26 mouse cellular contexts compared by ENCODE assay signal in the genomic region with DNA sequence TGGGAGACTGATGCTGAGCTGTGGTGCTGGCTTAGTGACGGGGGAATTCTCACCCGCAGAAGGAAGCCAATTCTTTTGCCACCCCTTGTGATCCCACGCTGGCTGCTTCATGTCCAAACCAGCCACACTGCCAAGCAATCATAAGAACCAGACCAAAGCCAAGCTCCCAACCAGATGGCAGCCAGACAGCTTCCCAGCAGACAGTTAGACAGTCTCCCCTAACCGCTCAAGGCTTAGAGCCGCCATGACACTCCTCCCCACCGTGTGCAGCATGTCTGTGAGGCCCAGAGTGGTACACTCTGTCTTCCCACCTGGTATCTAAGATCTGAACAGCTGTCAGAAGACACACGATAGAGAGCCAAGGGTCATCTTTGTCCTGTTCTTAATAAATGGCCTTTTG.
DNase-seq lines count a peak whose midpoint lies in the region; ATAC-seq and TF ChIP-seq lines count a peak whose summit lies in the region.
"Had no signal": no experiment of that assay in that cellular context is flagged by ENCODE, and none has a peak within 500 bp of the region (broad histone marks: within the 10 kb centered on the region; RNA-seq: fewer than 3 reads in every experiment).

No protein-coding gene starts in this region.

- H3K4me2 ChIP-seq in forebrain, postnatal 0 days (ENCODE audit: low read depth) = no peak overlapping the region
- no peak overlapping the region for H3K4me2 ChIP-seq in midbrain, postnatal 0 days (ENCODE audit: low read depth, low read length, poor library complexity, severe bottlenecking)
- no peak overlapping the region for H3K4me2 ChIP-seq in midbrain, embryonic 16.5 days (ENCODE audit: low read length)
- H3K4me2 ChIP-seq: embryonic facial prominence, embryonic 15.5 days; heart, embryonic 13.5 days; limb, embryonic 13.5 days; liver, embryonic 11.5 days; lung, embryonic 15.5 days; midbrain, embryonic 11.5 days; neural tube, embryonic 13.5 days had no signal

- peaks cover 5% of the 10 kb centered on the region for H3K4me1 ChIP-seq in cerebellum, adult 2 months (ENCODE audit: control insufficient read depth, insufficient read depth, low read length)
- no peaks in the 10 kb centered on the region for H3K4me1 ChIP-seq in forebrain, postnatal 0 days (ENCODE audit: insufficient read depth)
- H3K4me1 ChIP-seq in forebrain, embryonic 10.5 days = peaks cover 9% of the 10 kb centered on the region
- no peaks in the 10 kb centered on the region for H3K4me1 ChIP-seq in midbrain, postnatal 0 days (ENCODE audit: insufficient read depth, low read length)
- H3K4me1 ChIP-seq in midbrain, embryonic 16.5 days (ENCODE audit: control insufficient read depth, insufficient read depth, low read length) = peaks cover 2% of the 10 kb centered on the region; the same call in 1 of the 2 replicates
- H3K4me1 ChIP-seq: lung, embryonic 15.5 days; neural tube, embryonic 13.5 days had no signal

- peak; percentile 38; the same call in 1 of the 2 replicates for ATAC-seq in forebrain, postnatal 0 days
- ATAC-seq in midbrain, postnatal 0 days (ENCODE audit: low FRiP score) = no peak
- no peak for ATAC-seq in midbrain, embryonic 16.5 days
- ATAC-seq: inflammation-experienced regulatory T-cells, adult 6 months had no signal

- no peak overlapping the region for H3K27ac ChIP-seq in cerebellum, adult 2 months (ENCODE audit: insufficient read depth, low read length)
- no peak overlapping the region for H3K27ac ChIP-seq in forebrain, postnatal 0 days (ENCODE audit: low read depth, low read length)
- H3K27ac ChIP-seq in forebrain, embryonic 10.5 days = no peak overlapping the region
- H3K27ac ChIP-seq in midbrain, postnatal 0 days (ENCODE audit: low read depth, low read length) = no peak overlapping the region
- no peak overlapping the region for H3K27ac ChIP-seq in midbrain, embryonic 16.5 days (ENCODE audit: low read length)
- H3K27ac ChIP-seq: embryonic facial prominence, embryonic 10.5 days; embryonic facial prominence, embryonic 15.5 days; heart, embryonic 13.5 days; limb, embryonic 13.5 days; lung, embryonic 15.5 days; neural tube, embryonic 13.5 days had no signal

- H3K9ac ChIP-seq in forebrain, postnatal 0 days = no peak overlapping the region
- H3K9ac ChIP-seq in midbrain, postnatal 0 days (replicated peaks; ENCODE audit: low read length, poor library complexity, severe bottlenecking) = no peak overlapping the region
- no peak overlapping the region for H3K9ac ChIP-seq in midbrain, embryonic 16.5 days (ENCODE audit: low read depth, low read length)
- H3K9ac ChIP-seq: embryonic facial prominence, embryonic 15.5 days; heart, embryonic 13.5 days; limb, embryonic 13.5 days; lung, embryonic 15.5 days; neural tube, embryonic 13.5 days had no signal

- no peak for TF ChIP-seq CTCF in cerebellum, adult 2 months (IDR thresholded peaks at IDR 0.05; ENCODE audit: borderline replicate concordance, insufficient read depth, low read depth, low read length)
- no peak for TF ChIP-seq CTCF in forebrain, postnatal 0 days (IDR thresholded peaks at IDR 0.05; ENCODE audit: low read depth)
- no peak for TF ChIP-seq CTCF in midbrain, postnatal 0 days (IDR thresholded peaks at IDR 0.05)

- no peak for TF ChIP-seq POLR2A in cerebellum, adult 2 months (IDR thresholded peaks at IDR 0.05; ENCODE audit: borderline replicate concordance, insufficient read depth, low read length)

- no peaks in the 10 kb centered on the region for H3K9me3 ChIP-seq in forebrain, postnatal 0 days (ENCODE audit: low read length)
- no peaks in the 10 kb centered on the region for H3K9me3 ChIP-seq in forebrain, embryonic 10.5 days
- no peaks in the 10 kb centered on the region for H3K9me3 ChIP-seq in midbrain, postnatal 0 days (ENCODE audit: low read length)
- no peaks in the 10 kb centered on the region for H3K9me3 ChIP-seq in midbrain, embryonic 16.5 days (replicated peaks; ENCODE audit: control insufficient read depth, low read length, poor library complexity, severe bottlenecking)
- H3K9me3 ChIP-seq: embryonic facial prominence, embryonic 10.5 days; embryonic facial prominence, embryonic 15.5 days; heart, embryonic 13.5 days; limb, embryonic 13.5 days; lung, embryonic 15.5 days; neural tube, embryonic 13.5 days had no signal

- WGBS in cerebellum, adult 2 months = 27% methylated on average over 7 of the region's 7 CpGs
- WGBS in forebrain, postnatal 0 days = 50% methylated on average over 7 of the region's 7 CpGs
- 85% methylated on average over 7 of the region's 7 CpGs for WGBS in forebrain, embryonic 10.5 days
- WGBS in midbrain, postnatal 0 days = 72% methylated on average over 7 of the region's 7 CpGs
- WGBS in midbrain, embryonic 16.5 days = 72% methylated on average over 7 of the region's 7 CpGs

- H3K27me3 ChIP-seq in cerebellum, adult 2 months (ENCODE audit: control insufficient read depth, insufficient read depth, low read length) = no peaks in the 10 kb centered on the region
- no peaks in the 10 kb centered on the region for H3K27me3 ChIP-seq in forebrain, postnatal 0 days (ENCODE audit: insufficient read depth, low read length)
- no peaks in the 10 kb centered on the region for H3K27me3 ChIP-seq in forebrain, embryonic 10.5 days (ENCODE audit: poor library complexity, severe bottlenecking)
- H3K27me3 ChIP-seq in midbrain, postnatal 0 days (ENCODE audit: insufficient read depth, low read length) = no peaks in the 10 kb centered on the region
- no peaks in the 10 kb centered on the region for H3K27me3 ChIP-seq in midbrain, embryonic 16.5 days (ENCODE audit: control insufficient read depth, insufficient read depth, low read depth, low read length)
- H3K27me3 ChIP-seq: CH12.LX; neural tube, embryonic 13.5 days had no signal

- peak; percentile 73 to 82 for DNase-seq in cerebellum, postnatal 10 days
- no peak for DNase-seq in cerebellum, adult 2 months
- no peak for DNase-seq in forebrain, postnatal 0 days
- no peak for DNase-seq in forebrain, embryonic 10.5 days (ENCODE audit: extremely low spot score, low spot score)
- peak; percentile 44 for DNase-seq in midbrain, postnatal 0 days (ENCODE audit: low spot score)
- DNase-seq in adrenal gland, postnatal 4 days (ENCODE audit: low spot score in 2 of 2) = no peak
- DNase-seq: adrenal gland, postnatal 25 days; cerebellum, adult 9-10 months; gastrocnemius, postnatal 10 days; heart, postnatal 10 days; kidney, adult 11 months; kidney, postnatal 14 days; layer of hippocampus, adult 9-11 months; lung, postnatal 36 days; thymus, postnatal 14 days had no signal

- H3K36me3 ChIP-seq in forebrain, postnatal 0 days (ENCODE audit: insufficient read depth) = no peaks in the 10 kb centered on the region
- no peaks in the 10 kb centered on the region for H3K36me3 ChIP-seq in forebrain, embryonic 10.5 days (replicated peaks)
- H3K36me3 ChIP-seq in midbrain, postnatal 0 days (ENCODE audit: insufficient read depth, low read length) = no peaks in the 10 kb centered on the region
- H3K36me3 ChIP-seq in midbrain, embryonic 16.5 days (ENCODE audit: control insufficient read depth, insufficient read depth, low read length) = no peaks in the 10 kb centered on the region
- H3K36me3 ChIP-seq: embryonic facial prominence, embryonic 10.5 days; embryonic facial prominence, embryonic 15.5 days; heart, embryonic 13.5 days; limb, embryonic 13.5 days; lung, embryonic 15.5 days; neural tube, embryonic 13.5 days had no signal

- H3K4me3 ChIP-seq in cerebellum, adult 2 months (replicated peaks; ENCODE audit: insufficient read depth, low read depth, low read length) = no peak overlapping the region
- H3K4me3 ChIP-seq in forebrain, postnatal 0 days (ENCODE audit: low read depth, low read length) = no peak overlapping the region
- H3K4me3 ChIP-seq in forebrain, embryonic 10.5 days = no peak overlapping the region
- H3K4me3 ChIP-seq in midbrain, postnatal 0 days (ENCODE audit: low read depth, low read length) = no peak overlapping the region
- no peak overlapping the region for H3K4me3 ChIP-seq in midbrain, embryonic 16.5 days (ENCODE audit: low read depth, low read length)
- H3K4me3 ChIP-seq: embryonic facial prominence, embryonic 10.5 days; embryonic facial prominence, embryonic 15.5 days; heart, embryonic 13.5 days; limb, embryonic 13.5 days; lung, embryonic 15.5 days; neural tube, embryonic 13.5 days had no signal

Comparison
In these comparisons a context has a peak if more than half of its experiments do, and no peak if none do; other contexts are left out.
1. DNase-seq: peak in cerebellum, postnatal 10 days (2 of 2) and midbrain, postnatal 0 days (single experiment); none in cerebellum, adult 2 months (0 of 2), forebrain, postnatal 0 days (single experiment), forebrain, embryonic 10.5 days (single experiment) and adrenal gland, postnatal 4 days (0 of 2).